Mouse (Mus musculus): ENCODE results near the gene Fgr.

GRCm38 (mm10) chr4:132946047-132947001 lies 27.6 kb upstream of the Fgr start:
- TF ChIP-seq POLR2A (IDR thresholded peaks at IDR 0.05; ENCODE audit: insufficient read depth, low read depth, low read length) (no peak), CTCF (IDR thresholded peaks at IDR 0.05; ENCODE audit: insufficient read depth, low read depth, low read length) (no peak)

Measured in olfactory bulb, adult 2 months (tissue).